Mouse (Mus musculus) hindlimb bud, embryonic 11.5 days (tissue): ENCODE results near the gene Gmds.

Experiments
- DNase-seq: peaks from one replicate; pipeline ENCODE4 v3.0.0-alpha.2; 2012; ENCODE audit warnings: low read depth, low spot score; ENCODE audit errors: extremely low spot score

Gmds gene

GRCm38 (mm10) chr13:32268284-32268683 is 70.3 kb downstream of the Gmds start:
- DNase-seq: no peak

- no peak for DNase-seq
These were observed 71.3 kb downstream of the Gmds start for GRCm38 (mm10) chr13:32267184-32267775.

- no peak for DNase-seq
These were observed 71.8 kb downstream of the Gmds start for GRCm38 (mm10) chr13:32266721-32267120.

GRCm38 (mm10) chr13:32256121-32256520 is 82.4 kb downstream of the Gmds start:
- DNase-seq: no peak

GRCm38 (mm10) chr13:32252276-32252675 is 86.3 kb downstream of the Gmds start:
- no peak for DNase-seq

GRCm38 (mm10) chr13:32242200-32242599 is 96.3 kb downstream of the Gmds start:
- no peak for DNase-seq

DNA sequence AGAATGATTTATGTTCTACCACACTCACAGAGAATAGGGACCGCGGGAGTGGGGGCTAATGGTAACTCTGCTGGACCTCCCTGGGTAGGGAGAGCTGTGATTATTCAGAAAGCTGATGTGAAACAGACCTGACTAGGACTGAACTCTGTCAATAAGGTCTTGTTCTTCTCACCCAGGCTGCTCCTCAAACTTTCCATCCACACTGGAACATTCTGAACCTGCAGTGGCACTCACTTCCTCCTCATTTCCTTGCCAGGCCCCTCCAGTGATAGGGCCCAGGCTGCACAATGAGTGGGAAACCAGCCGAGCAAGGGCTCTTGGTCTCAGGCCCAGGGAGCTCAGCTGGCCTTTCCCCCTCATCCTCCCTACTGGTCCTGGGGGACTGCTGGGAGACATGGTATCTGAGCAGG is 102.3 kb downstream of the Gmds start:
- DNase-seq: no peak

- DNase-seq: no peak
These were observed 103.5 kb downstream of the Gmds start for GRCm38 (mm10) chr13:32235046-32235445.

GRCm38 (mm10) chr13:32234019-32234418 is 104.5 kb downstream of the Gmds start:
- no peak for DNase-seq

- DNase-seq: no peak
These were observed 106.1 kb downstream of the Gmds start for GRCm38 (mm10) chr13:32232391-32232790.

- DNase-seq: no peak
These were observed 106.6 kb downstream of the Gmds start for GRCm38 (mm10) chr13:32231956-32232355.

DNA sequence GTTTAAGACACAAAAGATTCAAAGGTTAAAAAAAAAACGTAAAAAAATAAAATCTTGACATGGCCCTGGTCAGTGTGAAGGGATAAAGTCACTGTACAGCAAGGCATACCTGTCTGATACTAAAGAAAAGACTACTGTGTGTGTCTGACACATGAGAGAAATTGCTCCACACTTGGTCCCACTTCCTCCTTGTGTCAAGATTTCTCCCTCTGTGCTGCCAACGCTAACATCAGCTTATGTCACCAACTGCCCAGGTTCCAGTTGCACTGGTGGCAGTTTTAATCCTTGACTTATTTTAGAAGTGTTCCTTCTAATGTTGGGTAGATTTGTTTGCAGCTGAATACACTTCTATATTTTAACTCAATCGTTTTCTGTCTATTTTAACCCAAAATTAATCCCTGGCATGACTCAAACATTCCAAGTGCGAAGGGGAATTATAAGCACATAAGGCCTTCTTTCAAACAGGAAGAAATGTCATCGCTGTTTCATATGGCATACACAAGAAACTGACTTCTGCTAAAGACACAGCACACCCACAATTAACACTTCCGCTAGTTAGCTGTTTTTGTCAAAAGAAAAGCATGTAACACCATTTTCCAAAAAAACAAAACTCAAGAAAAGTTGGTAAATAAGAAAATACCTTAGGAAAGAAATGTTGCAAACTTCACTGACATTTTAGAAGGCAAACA is 110.5 kb downstream of the Gmds start:
- DNase-seq: no peak

DNA sequence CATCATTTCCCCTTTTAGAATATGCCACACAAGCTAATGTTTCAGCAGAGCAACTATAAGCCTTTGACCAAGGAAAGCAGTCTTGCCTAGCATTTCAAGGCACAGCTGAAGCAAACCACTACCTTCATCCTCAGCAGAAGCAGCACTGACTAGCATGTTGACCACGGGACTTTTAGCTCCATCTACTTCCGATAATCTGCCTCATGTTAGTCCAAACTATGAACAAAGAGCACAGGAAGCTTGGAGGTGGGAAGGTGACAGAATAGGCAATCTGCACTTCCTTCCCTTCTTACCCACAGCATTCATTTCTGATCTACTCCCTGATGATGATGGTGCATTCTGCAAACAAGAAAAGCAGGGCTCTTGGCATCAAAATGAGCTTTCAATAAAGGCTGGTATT is 120.9 kb downstream of the Gmds start:
- no peak for DNase-seq

DNA sequence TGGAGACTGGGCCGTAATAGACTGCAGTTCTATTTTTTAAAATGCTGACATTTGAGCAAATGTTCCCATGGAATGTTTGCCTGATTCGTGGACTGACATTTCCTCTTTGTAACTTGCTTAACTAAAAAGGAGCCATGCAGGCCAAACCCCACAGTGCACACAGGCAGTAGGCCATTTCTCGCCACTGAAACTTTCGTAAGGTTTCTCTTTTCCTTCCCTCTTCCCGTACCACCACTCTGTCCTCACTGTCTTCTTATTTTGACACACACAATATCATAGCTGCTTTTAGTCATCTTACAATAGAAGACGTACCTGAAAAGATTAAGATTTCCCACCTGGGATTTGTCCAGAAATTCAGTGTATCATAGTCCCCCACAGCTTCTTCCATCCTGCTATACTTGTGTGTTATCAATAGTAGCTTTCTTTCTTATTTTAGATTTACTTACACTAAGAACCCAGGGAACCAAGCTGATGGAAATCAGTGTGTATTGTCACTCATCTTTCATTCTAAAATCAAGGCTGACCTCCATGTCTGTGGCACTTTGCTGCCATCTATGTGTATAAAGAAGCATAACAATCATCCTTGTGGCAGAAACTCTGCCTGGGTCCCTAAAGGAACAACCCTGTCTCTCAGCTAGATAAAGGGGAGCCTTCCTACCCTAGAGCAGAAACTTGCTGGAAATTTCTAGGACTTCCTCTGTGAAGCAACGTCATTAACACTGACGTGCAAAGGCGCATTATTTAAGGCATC is 124.7 kb downstream of the Gmds start:
- DNase-seq: no peak

GRCm38 (mm10) chr13:32212125-32212524 is 126.4 kb downstream of the Gmds start:
- no peak for DNase-seq

DNA sequence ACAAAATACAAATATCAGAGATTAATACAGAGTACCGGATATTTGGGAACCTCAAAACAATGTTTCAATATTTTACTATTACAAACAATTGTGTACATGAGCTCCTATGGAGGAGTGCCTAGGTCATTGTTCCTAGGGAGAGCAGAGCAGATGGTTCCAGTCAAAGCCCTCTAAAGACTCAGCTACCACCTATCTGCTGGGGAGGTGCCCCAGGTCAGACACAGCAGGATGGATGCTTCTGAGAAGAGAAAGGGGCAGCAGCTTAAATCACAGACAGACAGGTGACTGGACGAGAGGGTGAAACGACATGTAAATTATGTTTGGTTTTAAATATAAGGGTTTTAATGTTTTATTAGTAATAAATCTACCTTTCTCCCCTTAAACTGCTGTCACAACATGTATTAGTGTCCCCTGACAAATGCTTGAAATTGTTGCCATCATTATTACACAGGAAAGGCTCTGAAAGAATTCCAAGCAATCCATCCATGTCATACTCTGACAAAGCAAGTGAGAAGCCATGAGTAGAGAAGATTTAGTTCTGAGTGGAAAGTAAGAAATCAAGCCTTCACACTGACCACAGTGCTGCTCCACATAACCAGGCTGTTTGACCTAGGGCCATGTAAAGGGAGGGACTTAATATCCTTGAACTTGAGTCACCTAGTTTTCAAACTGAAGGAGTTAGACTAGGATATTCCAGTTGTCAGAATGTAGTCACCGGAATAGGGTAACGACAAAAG is 131.2 kb downstream of the Gmds start:
- no peak for DNase-seq

DNA sequence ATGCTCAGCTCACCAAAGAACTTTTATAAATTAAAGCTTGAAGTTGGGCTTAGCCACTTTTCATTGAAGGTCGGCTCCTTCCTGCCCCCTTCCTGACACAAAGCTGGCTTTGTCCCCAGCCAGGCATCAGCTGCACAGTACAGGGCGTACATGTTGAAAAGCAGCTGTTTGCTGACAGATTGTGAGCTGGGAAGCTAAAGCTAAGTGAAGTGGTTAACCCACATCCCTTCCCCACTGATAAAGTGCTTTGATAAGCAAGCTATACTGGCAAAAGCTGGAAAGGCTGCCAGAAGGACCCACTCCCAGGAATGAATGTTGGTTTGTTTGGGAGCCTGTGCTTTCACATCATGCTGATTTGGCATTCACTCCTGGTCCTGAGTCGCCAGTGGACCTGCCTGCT is 158.6 kb downstream of the Gmds start:
- DNase-seq: no peak

DNA sequence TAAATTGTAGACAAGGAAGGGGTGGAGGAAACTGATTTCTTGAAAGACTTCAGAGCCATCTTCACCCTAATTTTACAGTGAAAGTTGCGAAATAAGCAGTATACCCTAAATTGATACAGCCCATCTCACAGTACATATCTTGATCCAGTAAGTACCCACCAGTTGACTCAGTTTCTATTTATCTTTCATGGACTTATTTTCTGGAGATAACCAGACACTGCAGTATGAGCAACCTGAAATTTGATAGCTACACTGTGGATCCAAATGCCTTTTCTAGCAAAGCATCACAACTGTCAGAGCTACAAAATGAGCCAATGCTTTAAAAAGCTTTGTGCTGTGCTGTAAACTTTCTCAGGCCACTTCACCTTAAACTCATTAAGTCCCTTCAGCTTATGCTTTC is 159.9 kb downstream of the Gmds start:
- DNase-seq: no peak

DNA sequence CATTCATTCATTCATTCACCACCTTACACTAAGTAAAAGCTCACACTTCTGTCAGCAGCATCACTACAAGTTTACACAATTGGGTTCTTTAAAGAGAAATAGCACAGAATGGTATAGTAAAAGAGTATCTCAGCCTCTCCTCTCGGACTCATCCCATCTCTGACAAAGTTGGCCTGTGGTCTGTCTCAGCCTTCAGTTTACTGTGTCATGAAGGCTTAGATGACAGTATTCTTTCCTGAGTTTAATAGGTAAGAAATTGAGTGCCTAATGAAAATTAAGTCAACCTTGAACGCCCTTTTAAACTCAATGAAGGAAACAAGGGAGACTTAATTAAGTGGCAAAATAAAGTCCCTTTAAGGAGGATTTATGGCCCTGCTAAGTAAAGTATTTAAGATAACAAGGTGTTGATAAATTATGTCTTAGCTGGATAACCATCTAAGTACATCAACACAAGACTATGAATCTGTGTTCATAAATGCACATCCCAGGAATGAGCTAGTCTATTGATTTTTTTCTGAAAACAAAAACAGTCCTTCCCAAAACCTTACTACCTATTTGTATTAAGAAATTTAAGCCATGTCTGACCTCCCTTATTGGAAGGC is 160.6 kb downstream of the Gmds start:
- no peak for DNase-seq

DNA sequence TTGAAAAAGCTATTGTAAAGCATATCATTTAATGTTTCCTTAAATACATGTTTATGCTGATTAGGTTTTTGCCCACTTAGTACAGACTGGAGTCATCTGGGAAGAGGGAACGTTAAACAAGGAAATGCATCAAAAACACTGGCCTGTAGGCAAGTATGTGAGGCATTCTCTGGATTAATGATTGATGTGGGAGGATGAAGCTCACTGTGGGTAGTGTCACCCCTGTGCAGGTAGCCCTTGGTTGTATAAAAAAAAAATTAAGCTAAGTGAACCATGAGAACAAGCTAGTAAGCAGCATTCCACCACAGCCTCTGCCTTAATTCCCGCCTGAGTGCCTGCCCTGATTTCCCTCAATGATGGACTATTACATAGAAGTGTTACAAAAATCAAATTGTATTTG is 163.5 kb downstream of the Gmds start:
- no peak for DNase-seq

DNA sequence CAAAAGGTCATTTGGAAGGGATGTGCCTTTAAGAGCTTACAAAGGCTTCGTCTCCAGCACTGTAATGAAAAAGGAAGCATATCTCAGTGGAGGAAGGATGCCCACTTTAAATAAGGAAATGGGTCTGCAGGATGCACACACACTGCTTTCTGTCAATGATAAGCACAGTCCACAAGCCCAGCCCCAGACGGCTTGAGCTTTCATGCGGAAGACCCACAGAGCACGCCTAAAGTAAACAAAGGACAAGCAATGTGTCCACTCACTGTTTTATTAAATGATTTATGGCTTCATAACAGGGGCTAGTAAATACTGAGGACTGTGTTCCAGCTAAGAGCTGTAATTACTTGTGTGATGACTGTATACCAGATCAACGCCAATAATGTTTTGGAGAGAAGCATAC is 169.4 kb downstream of the Gmds start:
- DNase-seq: no peak
